Mouse (Mus musculus) right cerebral cortex, postnatal 14 days (tissue): ENCODE measurements around the gene C1qc.

ENCODE experiments used
- DNase-seq: peaks from one replicate; pipeline ENCODE4 v3.0.0; 2022

C1qc gene

DNA sequence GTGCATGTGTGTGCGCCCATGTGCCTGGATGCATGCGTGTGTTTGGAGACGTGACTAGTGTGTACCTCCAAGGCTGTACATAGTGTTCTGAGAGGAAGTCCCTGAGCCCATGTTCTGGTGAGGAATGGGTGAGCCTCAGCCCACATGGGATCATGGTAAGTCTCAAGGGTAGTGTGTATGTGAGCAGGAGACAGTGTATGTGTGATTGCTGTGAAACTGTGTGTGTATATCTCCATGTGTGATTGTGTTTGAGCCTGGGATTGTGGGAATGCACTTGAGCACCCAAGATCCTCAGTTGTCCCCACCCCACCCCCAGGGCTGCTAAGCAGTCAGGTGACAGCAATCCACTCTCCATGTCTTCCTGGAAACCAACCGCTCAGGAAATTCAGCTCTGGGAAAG is 2.0 kb upstream of the C1qc start:
- no peak for DNase-seq

DNA sequence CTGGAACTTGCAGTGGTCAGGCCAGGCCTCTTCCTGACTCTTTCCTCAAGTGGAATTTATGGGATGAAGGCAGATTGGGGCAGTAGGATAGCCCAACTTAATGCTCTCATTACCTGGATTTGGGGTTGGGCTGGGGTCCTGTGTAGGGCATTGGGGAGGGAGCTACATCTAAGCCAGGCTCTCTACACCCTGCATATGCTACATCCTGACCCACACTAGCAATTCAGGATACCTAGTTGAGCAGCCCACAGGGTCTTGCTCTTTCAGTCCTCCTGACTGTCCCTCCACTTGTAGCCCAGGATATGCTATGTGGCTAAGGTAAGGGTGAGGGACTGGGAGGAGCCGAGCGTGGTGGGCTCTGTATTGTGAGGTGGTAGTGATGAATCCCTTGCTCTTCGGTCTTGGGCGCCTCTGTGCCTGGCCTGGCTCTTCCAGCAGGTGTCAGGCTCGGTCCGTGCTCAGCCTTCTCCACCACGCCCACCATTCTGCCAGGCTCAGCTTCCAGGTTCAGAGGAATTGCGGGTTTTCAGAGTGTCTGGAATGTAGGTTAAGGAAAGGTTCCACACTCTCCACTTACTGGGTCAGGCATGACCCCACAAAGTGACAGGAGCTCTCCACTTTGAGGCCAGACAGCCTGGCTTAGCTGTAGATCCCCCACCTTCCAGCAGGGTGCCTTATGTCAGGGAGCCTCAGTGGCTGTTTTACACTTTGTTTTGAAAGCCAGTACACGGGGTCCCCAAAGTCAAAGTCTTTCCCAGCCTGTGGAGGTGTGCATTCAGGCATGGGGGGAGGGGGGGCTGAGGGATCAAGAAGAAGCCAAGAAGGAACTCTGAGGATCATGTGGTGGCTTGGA is 1.1 kb upstream of the C1qc start:
- peak; percentile 75 for DNase-seq

DNA sequence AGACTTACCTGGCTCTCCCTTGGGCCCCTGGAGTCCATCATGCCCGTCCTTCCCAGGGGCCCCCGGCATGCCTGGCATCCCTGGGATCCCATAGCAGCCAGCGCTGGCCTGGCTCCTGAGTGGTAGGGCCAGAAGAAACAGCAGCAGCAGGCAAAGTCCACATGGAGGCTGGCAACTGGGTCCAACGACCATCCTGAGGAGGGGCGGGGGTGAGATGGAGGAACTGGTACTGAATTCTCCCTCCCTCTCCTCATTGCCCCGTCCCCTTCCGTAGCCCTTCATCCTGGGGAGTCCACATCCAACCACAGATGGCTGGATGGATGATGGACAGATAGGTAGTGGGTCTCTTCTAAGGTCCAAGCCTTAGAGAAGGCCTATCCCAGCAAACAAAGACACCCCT is 494 bp downstream of the C1qc start:
- DNase-seq = no peak

DNA sequence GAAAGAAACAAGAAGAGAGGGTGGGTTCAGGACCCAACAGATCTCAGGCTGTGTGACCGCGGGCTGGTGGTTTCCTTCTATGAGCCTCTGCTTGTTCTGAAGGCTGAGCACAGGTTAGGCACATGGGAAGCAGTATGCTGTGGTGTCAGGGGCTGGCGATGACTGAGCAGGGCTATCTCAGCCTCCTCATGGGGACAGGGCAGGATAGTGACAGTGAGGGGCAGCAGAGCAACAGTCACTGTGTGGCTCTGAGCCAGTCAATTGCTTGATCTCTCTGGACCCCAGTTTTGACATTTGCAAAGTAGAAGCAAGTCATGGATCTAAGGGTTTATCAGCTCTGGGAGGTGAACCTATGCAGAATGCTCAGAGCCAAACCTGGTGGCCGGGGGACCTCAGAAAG is 1.8 kb downstream of the C1qc start:
- DNase-seq = no peak

DNA sequence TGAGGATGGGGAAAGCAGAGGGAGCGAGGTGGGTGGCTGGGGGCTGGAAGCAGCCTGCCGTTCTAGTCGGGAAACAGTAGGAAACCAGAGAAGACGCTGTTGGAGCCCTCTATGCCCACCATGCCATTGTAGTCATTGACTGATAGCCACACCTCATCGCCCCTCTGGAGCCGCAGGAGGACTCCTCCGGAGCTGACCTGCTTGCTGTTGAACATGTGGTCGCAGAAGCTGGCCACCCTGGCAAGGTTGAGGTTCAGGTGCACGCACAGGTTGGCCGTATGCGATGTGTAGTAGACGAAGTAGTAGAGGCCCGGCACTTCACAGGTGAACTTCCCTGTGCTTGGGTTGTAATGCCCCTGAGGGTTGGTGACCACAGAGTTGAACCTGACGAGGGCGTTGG is 2.9 kb downstream of the C1qc start:
- no peak for DNase-seq

DNA sequence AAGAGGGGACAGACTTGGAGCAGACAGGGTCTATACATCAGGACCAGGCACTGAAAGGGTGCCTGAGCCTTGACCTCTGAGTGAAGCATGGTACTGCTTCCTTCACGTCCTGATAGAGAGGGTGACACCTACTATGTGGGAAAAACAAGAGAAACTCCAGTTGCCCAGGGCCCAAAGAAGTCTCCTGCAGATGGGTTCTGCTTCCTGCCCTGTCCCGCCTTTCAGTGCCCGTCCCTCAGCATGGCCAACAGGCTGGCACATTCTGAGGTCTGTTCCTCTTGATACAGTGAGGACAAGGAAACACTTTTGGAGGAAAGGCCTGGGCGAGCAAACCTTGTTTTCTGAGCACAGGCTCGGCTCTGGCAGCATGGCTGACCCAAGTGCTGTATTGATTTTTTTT is 5.2 kb downstream of the C1qc start:
- no peak for DNase-seq

DNA sequence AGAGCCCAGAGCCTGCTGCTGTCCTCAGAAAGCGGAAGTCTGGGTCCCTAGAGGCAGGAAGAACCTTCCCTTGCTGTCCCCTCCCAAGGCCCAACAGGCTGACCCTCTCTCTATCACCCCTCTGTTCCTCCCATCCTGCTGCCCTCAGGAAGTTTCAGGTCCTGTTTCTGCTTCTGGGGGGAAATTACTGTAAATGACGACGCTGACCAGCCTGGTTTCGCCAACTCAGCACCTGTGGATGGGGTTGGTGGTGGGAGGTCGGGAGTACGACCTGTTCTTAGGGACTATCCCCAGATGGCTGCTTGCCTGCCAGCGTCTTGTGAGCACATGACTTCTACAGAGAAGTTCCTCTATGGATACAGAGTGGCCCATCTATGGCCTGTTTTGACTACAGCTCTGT is 6.8 kb downstream of the C1qc start, which contains the start of gene C1qb:
Gene C1qb (minus strand): TSS at position 87 of the 400 bp plus-strand sequence.
- no peak for DNase-seq

DNA sequence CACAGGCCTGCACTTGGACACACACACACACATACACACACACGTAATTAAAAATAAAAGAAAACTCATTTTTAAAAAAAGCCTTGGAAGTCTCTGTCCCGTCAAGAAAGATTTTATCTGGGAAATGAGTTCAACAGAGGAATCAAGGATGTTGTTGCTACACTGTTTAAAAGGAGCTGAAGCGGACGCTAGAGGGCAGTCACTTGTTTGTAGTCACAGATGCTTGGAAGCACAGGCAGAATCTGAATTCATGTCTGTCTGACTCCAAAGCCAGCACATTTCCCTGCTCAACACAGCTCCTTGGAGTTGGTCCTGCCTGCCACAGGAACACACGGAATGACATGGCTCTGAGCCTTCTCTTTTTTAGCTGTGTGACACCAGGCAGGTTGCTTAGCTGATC is 14.3 kb downstream of the C1qc start:
- DNase-seq = peak; percentile 49

DNA sequence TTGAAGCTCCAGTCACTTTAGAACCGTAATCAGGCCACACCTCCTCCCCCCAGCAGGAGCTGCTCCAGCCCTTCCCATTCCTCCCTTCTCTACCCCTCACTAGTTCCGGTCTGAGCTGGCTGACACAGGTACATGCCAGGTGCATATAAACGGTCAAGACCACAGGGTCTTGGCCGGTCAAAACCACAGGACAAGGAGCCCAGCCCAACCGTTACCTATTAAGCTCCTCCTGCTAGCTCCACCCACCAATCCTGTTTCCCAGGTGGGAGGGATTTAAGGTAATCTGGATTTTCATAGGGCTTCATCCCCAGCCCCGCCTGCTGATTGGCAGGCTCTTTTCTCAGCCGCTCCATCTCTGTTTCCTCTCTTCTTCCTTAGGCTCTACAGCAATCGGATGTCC is 14.7 kb downstream of the C1qc start:
- no peak for DNase-seq

DNA sequence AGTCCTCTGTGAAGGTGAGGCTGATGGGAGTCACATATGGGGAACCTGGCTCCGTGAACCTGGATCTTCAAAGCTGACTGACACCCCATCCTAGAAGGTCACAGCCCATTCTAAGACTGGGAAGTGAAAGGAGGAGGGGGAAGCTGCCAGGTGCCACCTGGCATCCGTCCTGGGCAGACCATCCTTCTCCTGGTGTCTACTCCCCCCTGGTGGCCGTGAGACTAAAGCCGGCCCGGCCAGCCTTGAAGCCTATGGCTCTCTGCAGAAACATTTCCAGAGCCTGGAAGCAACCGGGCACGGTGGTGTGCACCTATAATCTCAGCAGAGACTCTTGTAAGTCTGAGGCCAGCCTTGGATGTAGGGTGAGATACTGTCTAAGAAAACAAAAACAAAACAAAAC is 15.9 kb downstream of the C1qc start:
- DNase-seq = peak; percentile 79

DNA sequence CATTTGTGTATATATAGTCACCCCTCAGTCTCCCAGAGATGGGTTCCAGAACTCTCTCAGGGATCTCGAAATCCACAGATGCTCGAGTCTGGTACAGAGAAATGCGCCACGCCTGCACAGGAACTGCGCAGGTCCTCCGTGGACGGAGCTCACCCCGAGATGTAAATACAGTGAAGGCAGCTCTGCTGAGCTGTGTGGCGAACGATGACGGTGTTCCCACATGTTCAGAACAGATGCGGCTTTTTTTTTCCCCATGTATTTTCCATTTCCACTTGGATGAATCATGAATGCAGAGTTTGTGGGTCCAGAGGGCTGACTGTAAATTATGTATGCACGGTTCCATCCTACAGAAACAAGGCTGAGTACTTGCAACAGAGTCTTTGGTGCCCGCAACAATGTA is 17.9 kb downstream of the C1qc start:
- no peak for DNase-seq

DNA sequence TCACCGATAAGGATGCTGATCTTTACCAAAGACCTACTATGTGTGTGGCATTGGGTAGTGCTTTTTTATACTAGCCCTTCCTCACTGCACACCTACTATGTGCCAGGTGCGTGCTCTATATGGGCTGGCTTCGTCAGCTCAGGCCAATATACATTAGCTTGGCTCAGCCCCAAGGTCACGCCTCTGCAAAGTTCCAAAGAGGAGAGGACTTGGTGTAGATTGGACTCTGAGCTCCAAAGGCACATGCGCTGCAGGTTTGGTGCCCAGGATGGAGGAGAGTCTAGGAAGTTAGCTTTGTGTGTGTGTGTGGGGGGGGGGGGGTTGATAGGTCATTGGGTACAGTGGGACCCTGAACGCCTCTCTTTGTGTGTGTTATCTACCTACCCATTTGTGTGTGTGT is 24.5 kb downstream of the C1qc start:
- DNase-seq = no peak

DNA sequence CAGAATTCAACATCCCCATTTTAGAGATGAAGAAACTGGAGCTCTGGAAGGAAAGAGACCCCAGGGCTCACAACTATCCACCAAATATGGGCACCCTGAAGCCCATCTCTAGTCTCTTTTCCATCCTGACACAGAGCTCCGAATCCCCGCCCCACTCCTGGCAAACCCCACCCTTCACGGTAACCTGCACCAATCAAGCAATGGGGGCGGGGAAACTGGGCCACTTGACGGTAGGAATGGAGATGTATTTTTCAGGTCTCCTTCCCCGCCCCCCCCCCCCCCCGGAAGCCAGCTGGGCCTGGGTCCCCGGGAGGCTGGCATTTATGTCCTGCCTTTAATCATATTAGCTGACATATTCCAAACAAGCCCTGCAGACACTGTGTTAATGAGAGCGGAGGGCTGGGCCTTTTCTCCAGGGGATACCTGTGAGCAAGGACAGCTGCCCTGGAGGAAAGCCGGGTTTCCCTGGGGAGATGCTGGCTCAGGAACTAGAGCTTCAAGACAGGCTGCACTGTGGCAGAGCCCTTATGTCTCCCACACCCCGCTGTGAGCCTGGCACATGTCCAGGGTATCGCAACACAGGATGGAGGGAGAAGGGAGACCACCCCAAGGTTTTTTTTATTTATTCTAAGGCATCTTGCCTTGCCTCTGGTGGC is 25.0 kb downstream of the C1qc start:
- DNase-seq = no peak

DNA sequence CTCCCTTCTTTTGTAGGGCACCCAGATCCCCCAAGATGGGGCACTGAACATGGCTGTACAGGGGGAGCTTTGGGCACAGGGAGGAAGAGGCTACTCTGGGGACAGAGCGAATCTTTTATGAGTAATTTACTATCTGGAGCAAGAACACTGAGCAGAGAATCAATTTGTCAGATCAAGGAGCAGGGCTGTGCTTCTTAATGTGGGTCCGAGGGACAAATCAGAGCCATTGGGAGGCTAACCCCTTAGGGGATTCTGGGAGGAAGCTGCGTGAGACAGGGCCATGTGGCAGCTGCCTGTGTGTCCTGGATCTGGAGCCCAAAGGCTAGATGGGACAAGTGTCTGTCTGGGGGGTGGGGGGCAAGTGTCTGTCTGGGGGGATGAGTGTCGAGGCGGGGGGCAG is 27.3 kb downstream of the C1qc start:
- no peak for DNase-seq

DNA sequence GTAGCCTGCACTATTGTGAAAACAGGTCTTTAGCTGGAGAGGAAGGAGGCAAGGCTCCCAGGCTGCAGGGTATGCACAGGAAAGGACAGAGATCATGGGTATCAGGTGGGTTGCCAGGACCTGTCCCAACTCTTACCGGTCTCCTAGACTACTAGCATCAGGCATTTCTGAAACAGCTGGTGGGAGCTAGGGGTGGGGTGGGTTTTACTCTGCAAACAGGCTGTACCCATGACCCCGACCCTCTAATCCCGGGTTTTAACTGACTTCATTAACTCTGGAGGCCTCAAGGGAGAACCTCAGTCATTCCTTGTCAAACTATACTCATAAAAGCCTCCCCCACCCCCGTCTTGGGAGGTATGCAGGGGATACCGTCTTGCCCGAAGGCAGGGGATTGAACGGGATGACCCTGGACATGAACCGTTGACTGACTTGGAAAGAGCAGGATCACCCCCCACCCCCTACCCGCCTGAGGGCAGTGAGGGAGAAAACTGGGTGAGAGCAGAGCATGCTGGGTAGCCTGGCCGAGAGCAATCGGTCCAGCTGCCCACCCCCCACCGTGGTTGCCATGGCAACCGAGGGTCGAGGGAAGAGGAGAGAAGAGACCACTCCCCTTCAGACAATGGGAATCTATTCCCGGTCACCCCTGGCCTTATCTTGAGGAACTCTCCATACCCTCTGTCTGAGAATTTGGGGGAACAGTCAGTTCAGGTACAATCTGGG is 28.0 kb downstream of the C1qc start:
- no peak for DNase-seq

DNA sequence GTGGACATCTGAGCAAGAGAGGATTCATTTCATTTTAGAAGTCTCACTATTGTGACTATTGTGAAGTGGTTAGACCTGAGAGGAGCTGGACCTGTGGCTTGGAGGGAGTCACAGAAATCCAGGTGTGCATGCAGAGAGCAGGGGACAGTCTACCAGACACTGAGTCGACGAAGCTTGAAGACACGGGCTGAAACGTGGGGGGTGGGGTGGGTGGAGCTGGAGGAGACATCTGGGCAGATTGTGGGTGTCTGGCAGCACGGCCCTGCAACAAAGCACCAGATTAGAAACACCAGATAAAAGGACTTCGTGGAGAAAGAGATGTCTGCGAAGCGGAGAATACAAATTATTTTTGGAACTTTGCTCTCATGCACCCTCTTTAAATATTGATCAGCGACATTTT is 29.3 kb downstream of the C1qc start:
- no peak for DNase-seq

DNA sequence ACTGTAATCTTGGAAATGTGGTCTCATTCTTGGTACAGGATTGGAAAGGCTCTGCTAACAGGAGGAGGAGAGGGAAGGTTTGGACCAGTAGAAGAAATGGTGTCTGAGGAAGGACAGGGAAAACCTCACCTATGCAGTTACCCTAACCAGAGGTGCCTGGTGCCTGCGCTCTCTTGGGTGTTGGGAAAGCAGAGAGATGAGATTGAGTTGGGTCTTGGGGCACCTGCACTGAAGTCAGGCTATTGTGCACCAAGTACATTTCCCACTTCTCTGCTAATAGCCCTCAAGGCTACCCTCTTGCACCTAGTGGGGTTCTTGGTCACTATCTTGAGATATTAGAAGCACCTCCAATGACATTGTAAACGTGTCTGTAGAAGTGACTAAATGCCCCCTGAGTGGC is 30.5 kb downstream of the C1qc start:
- DNase-seq = no peak

DNA sequence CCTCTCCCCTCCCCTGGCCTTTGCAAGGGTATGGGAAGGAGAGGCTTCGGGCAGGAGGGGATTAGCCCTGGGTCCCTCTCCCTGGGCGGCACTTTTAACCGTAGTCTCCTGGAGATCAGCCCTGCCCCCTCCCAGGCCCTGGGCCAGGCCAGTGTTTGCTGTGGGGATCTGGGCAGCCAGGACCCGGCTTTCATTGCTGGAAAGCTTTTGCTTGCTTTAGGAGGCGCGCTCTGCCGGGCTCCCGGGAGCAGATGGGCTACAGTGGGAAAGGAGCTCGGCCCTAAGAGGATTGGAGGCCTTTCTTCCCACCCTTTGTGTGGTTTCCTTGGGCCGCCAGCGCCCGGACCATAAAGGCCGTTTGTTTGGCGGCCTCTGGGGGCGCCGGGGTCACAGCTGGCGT is 31.1 kb downstream of the C1qc start:
- DNase-seq = no peak

DNA sequence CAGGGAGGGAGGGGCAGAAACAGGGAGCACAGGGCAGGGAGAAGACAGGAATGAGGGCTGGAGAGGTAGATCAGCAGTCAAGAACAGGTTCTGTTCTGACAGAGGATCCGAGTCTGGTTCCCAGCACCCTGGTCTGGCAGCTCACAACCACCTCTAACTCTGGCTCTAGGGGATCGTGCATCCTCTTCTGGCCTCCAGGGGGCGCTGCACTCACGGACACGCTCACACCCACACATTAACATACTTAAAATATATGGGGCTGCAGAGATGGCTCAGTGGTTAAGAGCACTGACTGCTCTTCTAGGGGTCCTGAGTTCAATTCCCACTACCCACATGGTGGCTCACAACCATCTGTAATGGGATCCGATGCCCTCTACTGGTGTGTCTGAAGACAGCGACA is 32.8 kb downstream of the C1qc start:
- DNase-seq = no peak

DNA sequence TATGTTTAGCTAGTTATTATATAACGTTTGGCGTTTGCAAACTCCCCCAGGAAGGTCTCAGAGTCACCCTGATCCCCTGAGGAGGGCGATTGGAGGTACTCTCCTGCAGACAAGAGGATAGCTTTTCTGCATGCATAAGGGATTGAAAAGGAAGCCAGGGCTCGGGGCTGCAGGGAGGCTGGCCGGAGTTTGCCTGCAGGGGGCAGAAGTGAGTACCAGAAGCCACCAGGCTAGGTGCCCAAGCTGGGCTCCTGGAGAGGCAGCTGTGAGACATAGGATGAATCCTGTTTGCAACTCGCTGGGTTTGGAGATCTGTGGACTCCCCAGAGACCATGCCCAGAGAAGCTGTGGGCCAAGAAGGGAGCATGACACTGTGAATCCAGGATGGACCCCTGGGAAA is 37.8 kb downstream of the C1qc start:
- DNase-seq = peak; percentile 62

DNA sequence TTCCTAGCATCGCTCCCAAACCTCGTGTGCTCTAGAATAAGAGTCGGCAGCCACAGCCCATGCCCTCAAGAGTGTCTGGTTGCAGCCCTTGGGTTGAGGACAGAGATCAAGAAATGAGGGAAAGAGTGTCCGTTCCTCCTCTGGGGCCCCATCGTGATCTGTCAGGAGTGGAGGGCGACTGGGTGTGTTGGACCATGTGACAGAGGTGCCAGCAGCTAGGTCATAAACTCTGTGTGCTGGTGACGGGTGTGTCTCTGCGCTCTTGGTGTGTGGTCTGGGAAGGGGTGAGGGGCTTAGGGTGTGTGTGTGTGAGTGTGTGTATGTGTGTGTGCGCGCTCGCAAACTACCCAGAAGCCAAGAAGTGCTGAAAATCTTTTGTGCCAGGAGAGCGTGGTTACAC is 39.9 kb downstream of the C1qc start:
- no peak for DNase-seq

DNA sequence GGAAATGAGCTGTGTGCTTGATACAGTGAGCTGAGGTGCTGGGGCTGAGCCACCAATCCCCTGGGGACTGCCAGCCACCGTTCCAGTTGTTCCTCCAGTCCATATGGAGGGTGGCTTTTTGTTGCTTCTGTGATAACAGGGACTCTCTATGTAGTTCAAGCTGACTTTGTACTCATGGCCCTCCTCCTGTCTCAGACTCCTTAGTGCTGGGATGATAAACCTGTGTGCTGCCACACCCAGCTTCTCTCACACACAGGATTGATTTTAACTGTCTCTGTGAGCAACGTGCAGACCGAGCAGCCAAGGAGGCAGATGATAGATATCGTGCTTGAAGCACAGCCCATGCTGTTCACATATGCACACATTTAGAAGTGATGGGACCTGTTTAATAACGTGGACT is 40.7 kb downstream of the C1qc start:
- DNase-seq = no peak

DNA sequence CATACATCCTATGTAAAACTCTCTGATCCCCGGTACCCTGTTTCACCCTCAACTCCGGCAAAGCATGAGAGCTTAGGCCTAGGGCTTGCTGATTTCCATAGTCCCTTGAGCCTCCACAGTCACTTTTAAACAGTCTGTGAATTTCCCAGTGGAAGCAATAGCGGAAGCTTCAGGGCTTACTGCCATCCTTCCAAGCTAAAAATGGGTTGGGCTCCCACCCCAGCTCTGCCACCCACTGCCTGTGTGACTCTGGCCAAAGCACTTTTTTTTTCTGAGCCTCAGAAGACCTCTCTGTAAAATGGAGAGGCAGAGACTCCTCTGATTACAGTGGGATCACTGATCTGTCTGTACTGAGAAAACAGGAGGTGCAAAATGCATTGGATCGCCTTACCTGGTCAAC is 44.3 kb downstream of the C1qc start:
- no peak for DNase-seq

DNA sequence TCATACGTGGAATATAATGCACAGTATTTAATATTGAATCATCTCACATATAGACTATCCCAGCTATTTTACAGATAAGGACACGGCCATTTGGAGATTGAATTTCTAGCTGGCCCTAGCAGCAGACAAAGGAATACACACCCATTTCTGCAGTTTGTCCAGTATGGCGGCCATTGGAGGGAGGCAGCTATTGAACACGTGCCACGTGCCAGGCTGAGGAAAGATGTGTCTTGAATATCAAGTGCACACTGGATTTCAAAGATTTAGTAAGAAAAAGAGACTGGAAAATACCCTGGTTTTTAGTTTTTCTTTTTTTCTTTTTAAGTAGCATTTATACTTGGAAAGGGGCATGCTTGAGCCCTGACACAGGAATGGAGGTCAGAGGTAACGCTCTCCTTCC is 45.7 kb downstream of the C1qc start:
- DNase-seq = no peak
